7 mouse cellular contexts compared by ENCODE assay signal in genomic region chr15:13181014-13181413, GRCm38 (mm10). TPM values are rescaled to one million over a fixed set of nuclear protein-coding genes. Genes with fewer than 3 reads are reported as not detected.
DNase-seq lines count a peak whose midpoint lies in the region; ATAC-seq and TF ChIP-seq lines count a peak whose summit lies in the region.

No protein-coding gene starts in this region.

- TF ChIP-seq POLR2A in brain, embryonic 14.5 days (IDR thresholded peaks at IDR 0.05; ENCODE audit: borderline replicate concordance, extremely low read depth, insufficient read depth, insufficient read length, poor library complexity, severe bottlenecking), result no peak

- H3K4me3 ChIP-seq in hindbrain, embryonic 14.5 days (replicated peaks; ENCODE audit: low read length), result no peak overlapping the region
- no peak overlapping the region for H3K4me3 ChIP-seq in hindbrain, embryonic 10.5 days
- H3K4me3 ChIP-seq in neural tube, embryonic 12.5 days, result no peak overlapping the region

- peak; percentile 59; the same call in 1 of the 2 replicates for TF ChIP-seq CTCF in brain, embryonic 14.5 days (IDR thresholded peaks at IDR 0.05; ENCODE audit: borderline replicate concordance, extremely low read depth, insufficient read depth, insufficient read length)

- H3K36me3 ChIP-seq in hindbrain, embryonic 14.5 days (replicated peaks; ENCODE audit: control insufficient read depth, insufficient read depth), result no peaks in the 10 kb centered on the region
- no peaks in the 10 kb centered on the region for H3K36me3 ChIP-seq in hindbrain, embryonic 10.5 days
- no peaks in the 10 kb centered on the region for H3K36me3 ChIP-seq in neural tube, embryonic 12.5 days

- no peaks in the 10 kb centered on the region for H3K9me3 ChIP-seq in hindbrain, embryonic 14.5 days (ENCODE audit: control insufficient read depth, low read length)
- no peaks in the 10 kb centered on the region for H3K9me3 ChIP-seq in hindbrain, embryonic 10.5 days
- H3K9me3 ChIP-seq in neural tube, embryonic 12.5 days, result no peaks in the 10 kb centered on the region

- no peak overlapping the region for H3K4me2 ChIP-seq in hindbrain, embryonic 14.5 days (replicated peaks)
- H3K4me2 ChIP-seq in neural tube, embryonic 12.5 days (replicated peaks), result no peak overlapping the region

- no peak overlapping the region for H3K27ac ChIP-seq in hindbrain, embryonic 14.5 days
- no peak overlapping the region for H3K27ac ChIP-seq in hindbrain, embryonic 10.5 days
- H3K27ac ChIP-seq in neural tube, embryonic 12.5 days, result no peak overlapping the region

- no peaks in the 10 kb centered on the region for H3K27me3 ChIP-seq in hindbrain, embryonic 14.5 days (ENCODE audit: control insufficient read depth, insufficient read depth, low read length)
- peaks cover 19% of the 10 kb centered on the region for H3K27me3 ChIP-seq in hindbrain, embryonic 10.5 days (ENCODE audit: insufficient read depth, poor library complexity, severe bottlenecking)
- H3K27me3 ChIP-seq in neural tube, embryonic 12.5 days (replicated peaks), result no peaks in the 10 kb centered on the region

- no peak for ATAC-seq in hindbrain, embryonic 14.5 days (ENCODE audit: low FRiP score)
- ATAC-seq in neural tube, embryonic 12.5 days (ENCODE audit: low FRiP score, low read depth), result 0 out of 2 replicates have a peak, but pooled peaks have one; percentile 37

- no peak overlapping the region for H3K9ac ChIP-seq in hindbrain, embryonic 14.5 days
- no peak overlapping the region for H3K9ac ChIP-seq in neural tube, embryonic 12.5 days

- DNase-seq in hindbrain, embryonic 14.5 days (ENCODE audit: low spot score), result peak; percentile 71
- no peak for DNase-seq in hindbrain, embryonic 10.5 days (ENCODE audit: low spot score)
- DNase-seq in neural tube, embryonic 10.5 days (ENCODE audit: extremely low spot score, low spot score), result no peak
- DNase-seq in brain, embryonic 14.5 days (ENCODE audit: low read depth), result peak; percentile 67
- no peak for DNase-seq in urinary bladder, adult 18-20 months (ENCODE audit: low spot score in 2 of 2)
- DNase-seq in thymus, postnatal 4 days, result no peak

- H3K4me1 ChIP-seq in hindbrain, embryonic 14.5 days (replicated peaks; ENCODE audit: control insufficient read depth, insufficient read depth, low read length), result no peaks in the 10 kb centered on the region; the same call in 1 of the 2 replicates
- H3K4me1 ChIP-seq in hindbrain, embryonic 10.5 days (replicated peaks), result peaks cover under 1% of the 10 kb centered on the region; the same call in 1 of the 2 replicates
- no peaks in the 10 kb centered on the region for H3K4me1 ChIP-seq in neural tube, embryonic 12.5 days

- WGBS in hindbrain, embryonic 14.5 days, result 32% methylated on average over 4 of the region's 4 CpGs
- 58% methylated on average over 4 of the region's 4 CpGs for WGBS in hindbrain, embryonic 10.5 days
- WGBS in neural tube, embryonic 12.5 days, result 47% methylated on average over 4 of the region's 4 CpGs

RNA-seq across cellular contexts. Expression of gene Cdh6, which starts 7.5 kb away (rescaled TPM):
- 18.2 and 18.4 TPM in 2 replicates for polyA plus RNA-seq in hindbrain, embryonic 14.5 days (2014; fragmentation: Nextera tagmentation; extraction: Ambion mirVana)
- 11.2 and 18.6 TPM in 2 replicates for polyA plus RNA-seq in hindbrain, embryonic 10.5 days (2016; fragmentation: Nextera tagmentation; extraction: Ambion mirVana)
- 16.6 and 17.5 TPM in 2 replicates for polyA plus RNA-seq in neural tube, embryonic 12.5 days (2016; fragmentation: Nextera tagmentation; extraction: Ambion mirVana)
- polyA plus RNA-seq in brain, embryonic 14.5 days (2012; rRNA removed), result 3.2 and 7.8 TPM in 2 replicates

Comparison
In these comparisons a context has a peak if more than half of its experiments do, and no peak if none do; other contexts are left out.
1. DNase-seq: peak in hindbrain, embryonic 14.5 days (single experiment) and brain, embryonic 14.5 days (single experiment); none in hindbrain, embryonic 10.5 days (single experiment), neural tube, embryonic 10.5 days (single experiment), urinary bladder, adult 18-20 months (0 of 2) and thymus, postnatal 4 days (single experiment).